Mouse (Mus musculus): ENCODE measurements around the gene Daxx. TPM values are rescaled to one million over a fixed set of nuclear protein-coding genes. Genes with fewer than 3 reads are reported as not detected.
A peak's percentile ranks its signal among the peaks of the same experiment; 100 is the strongest.
"Not testable (repeated sequence)": the region's sequence is repeated elsewhere in the genome, so short reads cannot be mapped to it uniquely, and the experiment has no call there.

Daxx gene
- polyA plus RNA-seq (2017; shearing (Covaris generic)), result 100 to 1,000 TPM in 1 of 2 experiments, 10 to 100 TPM in 1; 97.4 to 149 TPM

- peak; percentile 85 for ATAC-seq
Observed at GRCm38 (mm10) chr17:33909077-33909868, at the start of gene Daxx. Gene Daxx (plus strand): TSS chr17:33909414.

- peak; percentile 90 for ATAC-seq
Observed at GRCm38 (mm10) chr17:33865330-33866030, 43.7 kb upstream of the Daxx start.

- ATAC-seq, result not testable (repeated sequence)
Observed at GRCm38 (mm10) chr17:33873537-33873936, 35.7 kb upstream of the Daxx start, which contains the start of gene Gm7029. Gene Gm7029 (plus strand): TSS chr17:33873837.

DNA sequence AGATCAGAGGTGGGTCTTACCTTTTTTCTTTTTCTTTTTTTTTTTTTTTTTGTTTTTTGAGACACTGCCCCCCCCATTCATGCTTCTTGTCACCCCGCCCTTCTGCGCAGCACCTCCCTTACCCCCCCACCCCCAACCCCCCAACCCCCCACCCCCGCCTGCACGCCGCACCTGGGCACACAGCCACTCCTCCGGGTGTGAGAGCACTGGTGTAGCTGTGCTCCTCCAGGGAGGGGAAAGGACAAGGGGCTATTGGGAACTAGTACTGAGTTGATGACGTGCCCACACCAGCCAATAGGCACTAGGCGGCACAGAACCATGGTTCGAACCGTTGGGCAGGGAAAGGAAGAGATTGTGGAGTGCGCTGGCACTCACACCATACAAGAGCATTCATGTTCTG, 34.8 kb upstream of the Daxx start:
- no peak for ATAC-seq

- ATAC-seq, result not testable (repeated sequence)
Observed at GRCm38 (mm10) chr17:33875797-33876196, 33.4 kb upstream of the Daxx start.

GRCm38 (mm10) chr17:33884320-33884719, 24.9 kb upstream of the Daxx start:
- ATAC-seq, result not testable (repeated sequence)

DNA sequence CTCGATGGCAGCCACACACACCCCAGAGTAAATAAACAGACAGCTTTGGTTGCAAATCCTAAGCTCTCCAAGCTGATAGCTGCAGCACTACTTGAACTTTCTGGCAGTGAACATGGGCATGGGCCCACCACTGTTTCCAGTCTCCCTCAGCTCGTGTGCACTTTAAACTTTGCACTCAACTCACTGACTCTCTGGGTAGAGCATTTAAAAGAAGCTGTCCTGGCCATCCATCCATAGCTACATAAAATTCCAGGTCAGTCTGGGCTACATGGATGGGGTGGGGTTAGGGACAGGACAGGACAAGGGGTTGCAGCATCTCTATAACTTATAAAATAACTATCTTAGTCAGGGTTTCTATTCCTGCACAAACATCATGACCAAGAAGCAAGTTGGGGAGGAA, 21.4 kb upstream of the Daxx start:
- not testable (repeated sequence) for ATAC-seq

DNA sequence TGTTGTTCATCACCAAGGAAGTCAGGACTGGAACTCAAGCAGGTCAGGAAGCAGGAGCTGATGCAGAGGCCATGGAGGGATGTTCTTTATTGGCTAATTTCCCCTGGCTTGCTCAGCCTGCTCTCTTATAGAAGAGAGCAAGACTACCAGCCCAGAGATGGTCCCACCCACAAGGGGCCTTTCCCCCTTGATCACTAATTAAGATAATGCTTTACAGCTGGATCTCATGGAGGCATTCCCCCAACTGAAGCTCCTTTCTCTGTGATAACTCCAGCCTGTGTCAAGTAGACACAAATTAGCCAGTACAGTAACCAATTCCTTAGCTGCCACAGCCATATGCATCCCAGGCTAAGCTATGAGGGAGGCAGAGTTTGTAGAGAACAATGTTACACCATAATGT, 21.0 kb upstream of the Daxx start:
- not testable (repeated sequence) for ATAC-seq

- not testable (repeated sequence) for ATAC-seq
Observed at GRCm38 (mm10) chr17:33889941-33890532, 19.2 kb upstream of the Daxx start.

DNA sequence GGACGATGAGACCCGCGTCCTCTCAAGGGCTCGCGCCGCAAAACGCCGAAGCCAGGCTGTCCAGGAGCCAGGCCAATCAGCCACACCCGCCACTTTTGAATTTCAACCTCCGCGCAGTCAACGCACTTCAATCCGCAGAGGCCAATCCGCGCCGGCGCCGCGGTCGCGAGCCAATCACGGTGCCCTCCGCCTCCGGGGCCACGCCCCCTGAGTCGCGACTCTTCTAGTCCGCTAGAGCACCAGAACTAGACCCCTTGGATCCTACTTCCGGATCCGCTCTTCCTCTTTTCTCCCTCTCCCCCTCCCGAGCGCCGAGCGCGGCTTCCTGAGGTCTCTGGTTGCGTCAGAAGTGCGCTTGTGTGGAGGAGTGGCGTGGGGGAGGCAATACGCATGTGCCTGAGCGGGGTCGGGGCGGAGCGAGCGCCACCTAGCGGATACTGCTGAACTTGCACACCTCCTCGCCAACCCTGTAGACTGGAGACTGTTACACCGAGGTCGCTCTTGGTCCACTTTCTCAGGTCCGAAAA, 18.6 kb upstream of the Daxx start, which contains the start of gene Kifc1:
TSS of gene Kifc1 (minus strand) at position 129 of the 527 bp plus-strand sequence.
- ATAC-seq, result peak; percentile 96

DNA sequence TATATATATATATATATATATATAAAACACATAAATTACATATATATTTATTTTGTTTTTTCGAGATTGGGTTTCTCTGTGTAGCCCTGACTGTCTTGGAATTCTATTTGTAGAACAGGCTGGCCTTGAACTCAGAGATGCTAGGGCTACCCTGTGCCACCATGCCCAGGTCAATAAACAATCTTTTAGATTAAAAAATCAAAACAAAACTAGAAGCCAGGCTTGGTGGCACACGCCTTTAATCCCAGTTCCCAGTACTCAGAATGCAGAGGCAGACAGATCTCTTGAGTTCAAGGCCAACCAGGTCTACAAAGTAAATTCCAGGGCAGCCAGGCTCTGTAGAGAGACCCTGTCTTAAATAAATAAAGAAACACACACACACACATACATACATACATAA, 17.9 kb upstream of the Daxx start:
- no peak for ATAC-seq

- ATAC-seq, result not testable (repeated sequence)
Observed at GRCm38 (mm10) chr17:33891892-33892291, 17.3 kb upstream of the Daxx start.

GRCm38 (mm10) chr17:33892429-33892828, 16.8 kb upstream of the Daxx start:
- ATAC-seq, result no peak

- not testable (repeated sequence) for ATAC-seq
Observed at GRCm38 (mm10) chr17:33893011-33893410, 16.2 kb upstream of the Daxx start.

GRCm38 (mm10) chr17:33897114-33897794, 12.0 kb upstream of the Daxx start:
- no peak for ATAC-seq

GRCm38 (mm10) chr17:33898193-33898592, 11.0 kb upstream of the Daxx start:
- ATAC-seq, result not testable (repeated sequence)

DNA sequence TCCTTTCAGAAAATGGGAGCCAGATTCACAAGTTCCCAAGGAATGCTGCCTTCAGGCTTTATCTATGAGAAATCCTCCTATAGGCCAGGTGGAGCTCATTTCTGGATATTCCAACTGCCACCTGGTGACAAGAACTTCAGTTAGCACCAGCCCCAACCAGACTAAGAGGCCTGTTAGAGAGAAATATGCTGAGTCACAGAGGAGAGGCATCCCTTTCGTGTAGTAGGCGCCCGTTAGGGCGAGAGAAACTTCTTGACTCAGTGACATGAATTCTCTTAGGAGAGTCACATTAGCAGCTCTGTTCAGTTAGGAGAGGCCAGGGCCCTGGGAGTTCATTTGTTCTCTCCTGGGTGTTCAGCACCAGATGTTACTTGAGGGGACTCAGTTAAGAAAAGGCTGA, 9.6 kb upstream of the Daxx start:
- ATAC-seq, result no peak

- no peak for ATAC-seq
Observed at GRCm38 (mm10) chr17:33900281-33900988, 8.8 kb upstream of the Daxx start.

GRCm38 (mm10) chr17:33900989-33901314, 8.3 kb upstream of the Daxx start:
- ATAC-seq, result no peak

DNA sequence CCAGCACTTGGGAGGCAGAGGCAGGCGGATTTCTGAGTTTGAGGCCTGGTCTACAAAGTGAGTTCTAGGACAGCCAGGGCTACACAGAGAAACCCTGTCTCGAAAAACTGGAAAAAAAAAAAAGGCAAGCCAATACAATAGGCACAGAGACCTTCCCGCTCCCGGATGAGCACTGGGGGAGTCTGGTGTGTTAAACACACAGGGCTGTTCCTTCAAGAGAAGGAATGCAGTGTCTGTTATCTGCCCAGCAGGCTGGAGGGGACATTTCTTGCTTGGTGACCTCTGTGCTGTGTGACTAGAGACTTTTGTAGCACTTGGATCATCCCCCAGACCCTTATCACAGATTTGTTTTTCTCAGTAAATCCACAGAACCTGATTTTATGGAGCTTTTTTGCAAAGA, 7.6 kb upstream of the Daxx start:
- ATAC-seq, result no peak

GRCm38 (mm10) chr17:33902079-33902478, 7.1 kb upstream of the Daxx start:
- ATAC-seq, result no peak

GRCm38 (mm10) chr17:33902491-33902890, 6.7 kb upstream of the Daxx start:
- ATAC-seq, result peak; percentile 43

Measured in activated CD4-positive, CD25-positive, alpha-beta regulatory T cell, adult 4 months (primary cell).